Mouse (Mus musculus): ENCODE measurements at regions not wholly inside any gene's neighbourhood (a gene's known extent, or its start where the extent isn't known, plus 50 kb on each side); places are given as distances from the start of the nearest gene placed in this dataset.

- Histone ChIP-seq H3K27ac (replicated peaks) (no peak overlapping the region), H3K27me3 (no peaks in the 10 kb centered on the region), H3K4me1 (no peaks in the 10 kb centered on the region), H3K4me2 (replicated peaks) (no peak overlapping the region), H3K9ac (no peak overlapping the region), H3K4me3 (replicated peaks) (no peak overlapping the region), H3K9me3 (replicated peaks) (no peaks in the 10 kb centered on the region), H3K36me3 (no peaks in the 10 kb centered on the region)
- ATAC-seq (ENCODE audit: insufficient number of reproducible peaks, low FRiP score, low TSS enrichment, low read depth), result no peak
- 86% methylated on average over 6 of the region's 6 CpGs for WGBS
Measured at GRCm38 (mm10) chr12:51016081-51016480, 331.8 kb upstream of the G2e3 start.

DNA sequence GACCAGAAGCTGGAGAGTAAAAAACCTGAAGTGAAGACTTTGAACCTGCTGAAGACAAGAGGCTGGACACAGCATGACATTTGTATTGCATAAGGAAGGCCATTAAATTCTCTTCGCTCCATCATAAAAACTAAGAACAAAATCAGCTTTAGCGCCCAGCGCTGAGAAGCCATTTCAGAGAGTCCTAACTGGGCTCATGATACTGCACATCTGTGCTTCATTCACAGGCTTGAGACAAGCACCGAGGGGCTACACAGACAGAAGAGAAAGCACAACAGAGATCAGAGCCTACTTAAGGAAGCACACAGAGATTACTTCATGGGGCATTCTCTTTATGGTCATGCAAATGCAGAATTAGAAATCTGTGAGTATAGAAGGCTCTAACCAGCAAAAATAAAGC lies 338.2 kb upstream of the G2e3 start:
- Histone ChIP-seq H3K27me3 (no peaks in the 10 kb centered on the region), H3K4me2 (replicated peaks) (no peak overlapping the region), H3K4me3 (replicated peaks) (no peak overlapping the region), H3K9me3 (replicated peaks) (no peaks in the 10 kb centered on the region), H3K36me3 (no peaks in the 10 kb centered on the region), H3K4me1 (no peaks in the 10 kb centered on the region), H3K27ac (replicated peaks) (no peak overlapping the region), H3K9ac (no peak overlapping the region)
- 84% methylated on average over 4 of the region's 4 CpGs for WGBS
- no peak for ATAC-seq (ENCODE audit: insufficient number of reproducible peaks, low FRiP score, low TSS enrichment, low read depth)

- H3K36me3 ChIP-seq, result no peaks in the 10 kb centered on the region
- H3K27ac ChIP-seq (replicated peaks), result no peak overlapping the region
- H3K4me1 ChIP-seq, result peaks cover 7% of the 10 kb centered on the region; the same call in 1 of the 2 replicates
- H3K4me2 ChIP-seq (replicated peaks), result no peak overlapping the region
- H3K9ac ChIP-seq, result no peak overlapping the region
- ATAC-seq (ENCODE audit: insufficient number of reproducible peaks, low FRiP score, low TSS enrichment, low read depth), result no peak
- WGBS, result 32% methylated on average over 12 of the region's 12 CpGs
- no peaks in the 10 kb centered on the region for H3K27me3 ChIP-seq
- no peaks in the 10 kb centered on the region for H3K9me3 ChIP-seq (replicated peaks)
- H3K4me3 ChIP-seq (replicated peaks), result no peak overlapping the region
Measured at GRCm38 (mm10) chr12:51001722-51002592, 345.9 kb upstream of the G2e3 start.

DNA sequence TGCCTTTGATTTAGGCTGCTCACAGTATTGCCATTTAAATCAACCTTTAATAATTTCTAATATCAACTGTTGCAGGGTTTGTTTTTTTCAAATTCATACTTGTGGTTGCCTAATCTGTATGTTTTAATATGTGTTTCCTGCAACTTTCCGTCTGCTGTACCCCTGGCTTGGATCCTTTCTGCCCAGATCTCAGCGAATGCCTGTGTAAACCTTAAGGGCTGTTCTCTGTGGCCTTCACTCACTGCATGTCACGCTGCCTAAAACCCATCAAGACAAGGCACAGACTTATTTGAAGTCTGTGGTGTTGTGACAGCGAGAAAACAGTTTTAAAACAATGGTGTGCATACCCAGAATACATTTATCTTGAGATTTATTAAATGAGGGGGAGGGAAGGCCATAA lies 346.8 kb upstream of the G2e3 start:
- no peak for ATAC-seq (ENCODE audit: insufficient number of reproducible peaks, low FRiP score, low TSS enrichment, low read depth)
- Histone ChIP-seq H3K4me2 (replicated peaks) (no peak overlapping the region), H3K27ac (replicated peaks) (no peak overlapping the region), H3K9ac (no peak overlapping the region), H3K4me3 (replicated peaks) (no peak overlapping the region), H3K27me3 (no peaks in the 10 kb centered on the region), H3K36me3 (no peaks in the 10 kb centered on the region), H3K9me3 (replicated peaks) (no peaks in the 10 kb centered on the region), H3K4me1 (peaks cover 7% of the 10 kb centered on the region; the same call in 1 of the 2 replicates)
- 50% methylated on average over 4 of the region's 4 CpGs for WGBS

DNA sequence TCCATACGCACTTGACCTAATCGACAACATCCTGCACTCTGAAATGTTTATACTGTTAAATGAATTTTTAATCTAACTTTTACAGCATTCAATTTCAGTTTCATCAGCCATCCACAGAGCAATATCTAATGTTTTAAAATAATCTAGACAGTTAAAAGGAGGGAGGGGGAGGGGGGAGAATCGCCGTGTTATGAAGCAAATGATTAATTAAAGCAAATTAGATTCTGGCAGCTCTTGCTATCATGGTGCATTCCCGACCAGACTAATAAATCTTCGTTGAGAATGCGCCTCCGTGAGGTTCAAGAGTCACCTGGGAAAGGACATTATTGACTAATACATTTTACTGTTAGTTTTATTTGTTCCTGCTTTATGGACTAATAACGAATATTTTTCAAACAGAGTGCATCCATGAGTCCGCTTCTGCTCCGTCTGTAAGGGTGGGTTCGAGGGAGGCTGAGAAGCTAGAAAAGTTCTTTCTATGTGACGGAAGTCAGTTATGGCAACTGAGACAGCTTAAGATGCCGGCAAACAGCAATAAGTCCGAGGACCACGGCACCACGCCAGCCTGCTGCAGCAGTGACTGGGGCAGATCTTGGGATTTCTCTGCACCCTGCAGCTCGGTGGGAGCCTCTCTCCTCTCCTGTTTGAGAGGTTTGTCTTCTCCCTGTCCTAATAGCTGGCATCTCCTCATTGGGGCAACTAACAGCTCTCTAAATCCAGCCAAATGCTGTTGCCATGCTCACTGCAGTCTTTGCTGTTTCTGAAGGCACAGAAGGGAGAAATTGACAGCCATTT lies 347.4 kb upstream of the G2e3 start:
- Histone ChIP-seq H3K4me1 (peaks cover 7% of the 10 kb centered on the region; the same call in 1 of the 2 replicates), H3K4me3 (replicated peaks) (no peak overlapping the region), H3K9ac (no peak overlapping the region), H3K27ac (replicated peaks) (no peak overlapping the region), H3K36me3 (no peaks in the 10 kb centered on the region), H3K27me3 (no peaks in the 10 kb centered on the region), H3K9me3 (replicated peaks) (no peaks in the 10 kb centered on the region), H3K4me2 (replicated peaks) (no peak overlapping the region)
- WGBS, result 77% methylated on average over 18 of the region's 18 CpGs
- no peak for ATAC-seq (ENCODE audit: insufficient number of reproducible peaks, low FRiP score, low TSS enrichment, low read depth)

GRCm38 (mm10) chr12:50999295-51000237 lies 348.3 kb upstream of the G2e3 start:
- no peak overlapping the region for H3K9ac ChIP-seq
- no peak overlapping the region for H3K4me2 ChIP-seq (replicated peaks)
- H3K4me1 ChIP-seq, result peaks cover 7% of the 10 kb centered on the region; the same call in 1 of the 2 replicates
- no peak overlapping the region for H3K27ac ChIP-seq (replicated peaks)
- 28% methylated on average over 20 of the region's 20 CpGs for WGBS
- no peaks in the 10 kb centered on the region for H3K36me3 ChIP-seq
- H3K4me3 ChIP-seq (replicated peaks), result no peak overlapping the region
- no peaks in the 10 kb centered on the region for H3K9me3 ChIP-seq (replicated peaks)
- peak; percentile 80 for ATAC-seq (ENCODE audit: insufficient number of reproducible peaks, low FRiP score, low TSS enrichment, low read depth)
- H3K27me3 ChIP-seq, result no peaks in the 10 kb centered on the region

GRCm38 (mm10) chr12:50995664-50996063 lies 346.8 kb upstream of the Prkd1 start:
- 80% methylated on average over 1 of the region's 1 CpGs for WGBS
- Histone ChIP-seq H3K4me3 (replicated peaks) (no peak overlapping the region), H3K27ac (replicated peaks) (no peak overlapping the region), H3K4me1 (peaks cover 7% of the 10 kb centered on the region; the same call in 1 of the 2 replicates), H3K9me3 (replicated peaks) (no peaks in the 10 kb centered on the region), H3K27me3 (no peaks in the 10 kb centered on the region), H3K9ac (no peak overlapping the region), H3K36me3 (no peaks in the 10 kb centered on the region), H3K4me2 (replicated peaks) (no peak overlapping the region)
- ATAC-seq (ENCODE audit: insufficient number of reproducible peaks, low FRiP score, low TSS enrichment, low read depth), result no peak

DNA sequence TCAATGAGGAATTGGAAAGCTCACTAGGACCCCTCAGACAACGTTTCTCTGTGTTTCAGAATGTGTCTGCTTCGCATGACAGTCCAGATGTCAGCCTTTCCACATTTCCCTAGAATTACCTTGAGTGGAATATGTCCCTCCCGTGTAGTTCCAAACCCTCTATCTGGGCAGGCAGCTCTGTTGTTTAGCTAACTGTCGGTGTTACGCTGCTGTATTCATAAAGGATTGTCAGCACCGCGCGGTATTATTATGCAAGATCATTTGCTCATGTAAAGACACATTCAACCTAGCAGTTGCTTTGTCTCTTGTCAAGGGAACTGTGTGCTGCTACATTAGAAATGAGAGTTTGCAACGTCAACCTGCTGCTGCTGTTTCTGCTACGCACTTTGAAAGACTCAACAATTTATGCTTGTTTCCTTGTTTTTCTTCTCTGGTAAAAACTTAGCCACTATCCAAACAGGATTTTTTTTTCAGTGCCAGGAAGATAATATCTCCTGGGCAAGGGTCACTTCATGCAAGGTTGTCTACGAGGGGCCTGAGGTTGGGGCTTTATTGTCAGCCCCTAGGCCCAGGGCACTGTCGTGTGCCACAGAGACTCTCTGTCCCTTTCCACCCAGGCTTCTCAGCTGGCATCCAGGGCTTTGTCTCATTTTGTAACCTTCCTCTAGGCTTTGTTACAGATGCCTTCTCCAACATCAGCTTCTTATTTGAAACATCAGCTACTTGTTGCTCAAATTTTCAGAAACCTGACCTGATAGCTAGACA lies 340.8 kb upstream of the Prkd1 start:
- Histone ChIP-seq H3K9ac (no peak overlapping the region), H3K27ac (replicated peaks) (no peak overlapping the region), H3K4me1 (no peaks in the 10 kb centered on the region), H3K4me2 (replicated peaks) (no peak overlapping the region), H3K9me3 (replicated peaks) (no peaks in the 10 kb centered on the region), H3K27me3 (no peaks in the 10 kb centered on the region), H3K4me3 (replicated peaks) (no peak overlapping the region), H3K36me3 (no peaks in the 10 kb centered on the region)
- WGBS, result 69% methylated on average over 12 of the region's 12 CpGs
- no peak for ATAC-seq (ENCODE audit: insufficient number of reproducible peaks, low FRiP score, low TSS enrichment, low read depth)

GRCm38 (mm10) chr12:50981318-50981717 lies 332.4 kb upstream of the Prkd1 start:
- Histone ChIP-seq H3K4me2 (replicated peaks) (no peak overlapping the region), H3K27ac (replicated peaks) (no peak overlapping the region), H3K27me3 (no peaks in the 10 kb centered on the region), H3K4me3 (replicated peaks) (no peak overlapping the region), H3K9ac (no peak overlapping the region), H3K36me3 (no peaks in the 10 kb centered on the region), H3K4me1 (no peaks in the 10 kb centered on the region), H3K9me3 (replicated peaks) (no peaks in the 10 kb centered on the region)
- no peak for ATAC-seq (ENCODE audit: insufficient number of reproducible peaks, low FRiP score, low TSS enrichment, low read depth)
- WGBS, result 87% methylated on average over 5 of the region's 5 CpGs

DNA sequence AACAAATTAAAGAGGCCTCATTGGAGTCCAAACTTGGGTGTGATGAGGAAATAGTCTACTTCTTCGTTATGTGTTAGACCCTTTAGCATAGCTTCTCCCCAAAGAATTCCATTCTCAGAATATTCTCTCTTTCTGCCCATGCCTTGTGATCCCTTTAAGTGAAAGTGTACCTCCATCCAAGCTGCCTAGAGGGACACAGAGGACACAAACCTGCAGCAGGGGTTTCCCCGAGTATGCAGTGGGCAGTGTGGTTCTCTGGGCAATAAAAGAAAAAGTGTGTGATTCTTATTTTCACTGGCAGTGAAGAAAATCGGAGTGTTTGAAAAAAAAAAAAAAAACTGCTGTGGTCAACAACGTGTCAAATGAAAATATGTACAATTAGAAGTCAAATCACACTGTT lies 331.9 kb upstream of the Prkd1 start:
- no peak overlapping the region for H3K4me3 ChIP-seq (replicated peaks)
- no peak for ATAC-seq (ENCODE audit: insufficient number of reproducible peaks, low FRiP score, low TSS enrichment, low read depth)
- no peak overlapping the region for H3K27ac ChIP-seq (replicated peaks)
- no peaks in the 10 kb centered on the region for H3K36me3 ChIP-seq
- H3K9ac ChIP-seq, result no peak overlapping the region
- 74% methylated on average over 4 of the region's 4 CpGs for WGBS
- H3K9me3 ChIP-seq (replicated peaks), result no peaks in the 10 kb centered on the region
- no peaks in the 10 kb centered on the region for H3K4me1 ChIP-seq
- no peaks in the 10 kb centered on the region for H3K27me3 ChIP-seq
- H3K4me2 ChIP-seq (replicated peaks), result no peak overlapping the region

Measured in embryonic facial prominence, embryonic 15.5 days (tissue).